Mouse (Mus musculus): ENCODE measurements around the gene Mlh3. TPM values are rescaled to one million over a fixed set of nuclear protein-coding genes. Genes with fewer than 3 reads are reported as not detected.
A peak's percentile ranks its signal among the peaks of the same experiment; 100 is the strongest.
"Not testable (repeated sequence)": the region's sequence is repeated elsewhere in the genome, so short reads cannot be mapped to it uniquely, and the experiment has no call there.

Gene Mlh3
- polyA plus RNA-seq, 1 experiment from 2014 or later = 11.2 TPM

- Histone ChIP-seq H3K4me2 (no peak overlapping the region), H3K9ac (no peak overlapping the region), H3K36me3 (replicated peaks) (no peaks in the 10 kb centered on the region), H3K4me1 (peaks cover 9% of the 10 kb centered on the region), H3K27ac (no peak overlapping the region), H3K9me3 (peaks cover 5% of the 10 kb centered on the region), H3K27me3 (peaks cover 7% of the 10 kb centered on the region; the same call in 1 of the 2 replicates), H3K4me3 (replicated peaks) (no peak overlapping the region)
- ATAC-seq (ENCODE audit: low FRiP score) = no peak
Measured at GRCm38 (mm10) chr12:85291541-85291940, 21.1 kb upstream of the Mlh3 start.

GRCm38 (mm10) chr12:85290633-85291032 lies 20.2 kb upstream of the Mlh3 start:
- Histone ChIP-seq H3K27ac (no peak overlapping the region), H3K4me2 (no peak overlapping the region), H3K4me1 (peaks cover 9% of the 10 kb centered on the region), H3K4me3 (replicated peaks) (no peak overlapping the region), H3K9ac (no peak overlapping the region), H3K9me3 (peaks cover 5% of the 10 kb centered on the region), H3K36me3 (replicated peaks) (no peaks in the 10 kb centered on the region), H3K27me3 (peaks cover 7% of the 10 kb centered on the region; the same call in 1 of the 2 replicates)
- WGBS = 88% methylated on average over 10 of the region's 10 CpGs
- no peak for ATAC-seq (ENCODE audit: low FRiP score)

- H3K4me2 ChIP-seq = peak overlapping the region; percentile 80
- peak overlapping the region; percentile 51 for H3K4me3 ChIP-seq (replicated peaks)
- 63% methylated on average over 24 of the region's 24 CpGs for WGBS
- H3K9ac ChIP-seq = peak overlapping the region; percentile 56
- peaks cover 7% of the 10 kb centered on the region; the same call in 1 of the 2 replicates for H3K27me3 ChIP-seq
- H3K4me1 ChIP-seq = peaks cover 9% of the 10 kb centered on the region
- ATAC-seq (ENCODE audit: low FRiP score) = no peak
- H3K9me3 ChIP-seq = peaks cover 5% of the 10 kb centered on the region
- H3K27ac ChIP-seq = no peak overlapping the region
- no peaks in the 10 kb centered on the region for H3K36me3 ChIP-seq (replicated peaks)
Measured at GRCm38 (mm10) chr12:85289157-85290000, 19.0 kb upstream of the Mlh3 start.

DNA sequence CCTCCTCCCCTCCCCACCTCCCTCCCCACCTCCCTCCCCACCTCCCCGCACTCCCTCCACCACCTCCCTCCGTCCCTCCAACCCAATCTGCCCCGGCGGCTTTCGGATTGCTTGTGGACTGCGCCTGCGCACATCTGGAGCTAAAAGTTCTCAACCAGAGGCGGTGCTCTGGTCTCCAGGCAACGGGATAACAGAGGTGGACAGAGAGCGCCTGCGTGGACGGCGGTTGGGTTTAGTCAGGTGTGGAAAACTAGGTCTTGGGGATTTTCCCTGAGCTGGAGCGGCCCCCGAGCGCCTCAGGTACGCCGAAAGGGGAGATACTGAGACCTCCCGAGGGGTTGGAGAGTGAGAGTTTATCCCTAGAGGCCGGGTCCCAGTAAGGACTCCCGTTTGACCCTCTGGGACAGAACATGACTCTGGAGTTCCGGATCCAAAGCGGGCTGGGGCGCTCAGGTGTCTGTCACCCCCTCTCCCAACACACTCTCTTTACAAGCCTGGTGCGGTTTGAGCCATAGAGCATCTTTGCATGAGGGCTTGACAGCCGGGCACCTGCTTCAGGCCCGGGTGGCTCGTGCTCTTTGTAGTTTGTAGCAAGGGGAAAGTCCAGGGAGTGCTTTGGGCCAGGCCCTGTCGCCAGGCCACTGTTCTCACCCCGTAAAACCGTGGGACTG lies 18.2 kb upstream of the Mlh3 start, which contains the start of gene Zc2hc1c:
Gene Zc2hc1c, plus strand, starts transcription at position 106 of the 671 bp plus-strand sequence.
- Histone ChIP-seq H3K36me3 (replicated peaks) (no peaks in the 10 kb centered on the region), H3K4me1 (peaks cover 9% of the 10 kb centered on the region), H3K9ac (peak within 1 kb of the TSS; percentile 56), H3K4me3 (replicated peaks) (peak within 1 kb of the TSS; percentile 51), H3K4me2 (peak within 1 kb of the TSS; percentile 80), H3K9me3 (no peaks in the 10 kb centered on the region; the same call in 1 of the 2 replicates), H3K27me3 (peaks cover 7% of the 10 kb centered on the region; the same call in 1 of the 2 replicates), H3K27ac (0 out of 2 replicates have a peak within 1 kb of the TSS, but pooled peaks have one; percentile 10)
- 2% methylated on average over 31 of the region's 31 CpGs for WGBS
- ATAC-seq (ENCODE audit: low FRiP score) = peak; percentile 91

DNA sequence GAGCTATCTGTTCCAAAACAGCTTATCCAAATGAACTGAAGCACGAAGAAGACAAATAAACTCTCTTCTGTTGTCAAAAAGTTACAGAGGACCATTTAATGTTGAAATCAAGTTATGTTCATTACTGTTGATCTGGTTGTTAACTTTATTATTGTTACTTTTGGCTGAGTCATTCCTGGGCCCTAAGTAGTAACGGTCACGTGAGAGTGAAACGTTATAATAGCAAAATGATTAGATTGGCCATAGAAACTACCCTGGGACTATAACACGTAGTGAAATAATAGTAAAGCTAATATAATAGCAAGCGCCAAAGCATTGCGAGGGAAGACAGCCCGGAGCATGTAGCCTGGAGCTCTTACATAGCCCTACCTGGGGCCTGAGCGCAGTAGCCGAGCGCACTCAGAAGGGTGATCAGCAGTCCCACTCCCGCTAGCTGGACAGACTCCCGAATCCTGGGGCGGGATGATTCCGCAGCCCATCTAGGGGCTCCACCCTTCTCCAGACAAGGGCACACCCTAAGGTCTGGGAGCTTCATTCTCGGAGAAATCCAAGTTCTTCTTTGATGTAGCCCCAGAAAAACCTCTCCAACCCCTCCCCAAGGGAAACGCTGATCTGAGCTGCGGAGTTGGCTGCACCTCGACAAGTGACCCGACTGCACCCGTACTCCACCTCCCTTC lies 17.5 kb upstream of the Mlh3 start, which contains the start of gene Acyp1:
Gene Acyp1, minus strand, starts transcription at position 630 of the 677 bp plus-strand sequence.
- ATAC-seq (ENCODE audit: low FRiP score) = peak; percentile 69
- H3K4me1 ChIP-seq = peaks cover 9% of the 10 kb centered on the region
- 8% methylated on average over 21 of the region's 21 CpGs for WGBS
- H3K9ac ChIP-seq = peak within 1 kb of the TSS; percentile 56
- peaks cover 7% of the 10 kb centered on the region; the same call in 1 of the 2 replicates for H3K27me3 ChIP-seq
- H3K4me3 ChIP-seq (replicated peaks) = peak within 1 kb of the TSS; percentile 51
- H3K27ac ChIP-seq = 0 out of 2 replicates have a peak within 1 kb of the TSS, but pooled peaks have one; percentile 10
- H3K9me3 ChIP-seq = no peaks in the 10 kb centered on the region
- peak within 1 kb of the TSS; percentile 80 for H3K4me2 ChIP-seq
- no peaks in the 10 kb centered on the region for H3K36me3 ChIP-seq (replicated peaks)

DNA sequence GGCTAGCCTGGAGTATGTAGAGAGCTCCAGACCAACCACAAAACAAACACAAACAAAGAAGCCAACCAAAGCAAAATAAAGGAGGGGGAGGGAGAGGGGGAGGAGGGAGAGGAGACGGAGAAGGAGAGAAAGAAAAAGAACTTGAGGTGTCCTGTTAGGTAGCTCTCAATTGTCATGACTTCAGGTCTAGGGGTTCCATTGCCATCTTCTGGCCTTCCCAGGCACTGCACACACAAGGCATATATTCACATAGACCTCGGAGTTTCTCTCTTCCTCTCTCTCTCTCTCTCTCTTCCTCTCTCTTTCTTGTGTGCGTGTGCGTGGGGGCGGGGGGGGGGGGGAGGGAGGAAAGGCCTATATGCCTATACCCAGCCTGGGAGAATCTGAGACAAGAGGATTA lies 16.5 kb upstream of the Mlh3 start:
- H3K9ac ChIP-seq = no peak overlapping the region
- H3K27ac ChIP-seq = no peak overlapping the region
- peaks cover 9% of the 10 kb centered on the region for H3K4me1 ChIP-seq
- H3K36me3 ChIP-seq (replicated peaks) = no peaks in the 10 kb centered on the region
- WGBS = 23% methylated on average over 4 of the region's 5 CpGs
- peaks cover 7% of the 10 kb centered on the region; the same call in 1 of the 2 replicates for H3K27me3 ChIP-seq
- H3K9me3 ChIP-seq = no peaks in the 10 kb centered on the region
- H3K4me2 ChIP-seq = no peak overlapping the region
- ATAC-seq (ENCODE audit: low FRiP score) = no peak
- H3K4me3 ChIP-seq (replicated peaks) = no peak overlapping the region

- ATAC-seq (ENCODE audit: low FRiP score) = no peak
- Histone ChIP-seq H3K27ac (no peak overlapping the region), H3K9ac (no peak overlapping the region), H3K27me3 (peaks cover 7% of the 10 kb centered on the region; the same call in 1 of the 2 replicates), H3K36me3 (replicated peaks) (no peaks in the 10 kb centered on the region), H3K9me3 (no peaks in the 10 kb centered on the region), H3K4me1 (peaks cover 9% of the 10 kb centered on the region), H3K4me3 (replicated peaks) (no peak overlapping the region), H3K4me2 (no peak overlapping the region)
- 91% methylated on average over 4 of the region's 4 CpGs for WGBS
Measured at GRCm38 (mm10) chr12:85284996-85285395, 14.6 kb upstream of the Mlh3 start.

GRCm38 (mm10) chr12:85284331-85284730 lies 13.9 kb upstream of the Mlh3 start:
- no peaks in the 10 kb centered on the region for H3K36me3 ChIP-seq (replicated peaks)
- H3K4me1 ChIP-seq = peaks cover 15% of the 10 kb centered on the region
- peaks cover 2% of the 10 kb centered on the region; the same call in 1 of the 2 replicates for H3K27me3 ChIP-seq
- WGBS = 73% methylated on average over 8 of the region's 8 CpGs
- ATAC-seq (ENCODE audit: low FRiP score) = no peak
- H3K4me2 ChIP-seq = no peak overlapping the region
- H3K9ac ChIP-seq = no peak overlapping the region
- no peak overlapping the region for H3K4me3 ChIP-seq (replicated peaks)
- H3K27ac ChIP-seq = no peak overlapping the region
- no peaks in the 10 kb centered on the region for H3K9me3 ChIP-seq

- 0 out of 2 replicates have a peak overlapping the region, but pooled peaks have one; percentile 31 for H3K27ac ChIP-seq
- not testable (repeated sequence) for H3K4me2 ChIP-seq
Measured at GRCm38 (mm10) chr12:85281756-85282155, 11.4 kb upstream of the Mlh3 start.

DNA sequence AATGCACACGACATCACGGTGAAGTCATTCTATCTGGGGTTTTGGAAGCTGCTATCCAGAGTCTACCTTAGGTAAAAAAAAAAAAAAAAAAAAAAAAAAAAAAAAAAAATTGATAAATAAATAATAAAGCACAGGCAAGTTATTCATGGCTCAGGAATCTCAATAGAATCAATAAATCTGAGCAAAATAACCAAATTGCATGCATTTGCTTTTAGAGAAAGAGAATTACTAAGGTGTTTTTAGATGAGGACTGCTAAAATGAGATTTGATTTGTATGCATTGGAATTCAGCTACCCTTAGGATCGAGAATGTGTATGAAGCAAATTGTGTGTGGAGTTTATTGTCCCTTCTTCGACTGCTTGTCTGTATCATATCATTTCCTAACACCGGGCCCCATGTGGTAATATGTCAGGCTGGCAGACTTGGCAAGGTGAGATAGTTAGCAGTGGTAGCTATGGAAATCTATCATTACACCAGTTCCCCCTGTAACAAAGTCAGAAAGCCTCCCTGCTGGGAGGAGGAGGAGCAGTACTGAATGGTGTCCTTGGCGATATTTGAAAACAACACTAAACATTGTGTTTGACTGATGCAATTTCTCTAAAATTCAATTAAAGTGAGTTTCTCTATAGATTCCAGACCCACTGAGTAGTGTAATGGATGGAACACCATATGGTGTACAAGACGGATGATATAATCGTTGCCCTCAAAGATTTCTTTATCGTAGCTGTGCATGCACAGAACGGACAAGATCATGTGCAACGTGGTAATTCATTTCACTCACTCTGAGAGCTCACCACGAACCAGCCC lies 10.6 kb upstream of the Mlh3 start:
- no peaks in the 10 kb centered on the region for H3K36me3 ChIP-seq (replicated peaks)
- H3K27me3 ChIP-seq = no peaks in the 10 kb centered on the region
- 0 out of 2 replicates have a peak overlapping the region, but pooled peaks have one; percentile 78 for H3K4me3 ChIP-seq (replicated peaks)
- 56% methylated on average over 12 of the region's 12 CpGs for WGBS
- ATAC-seq (ENCODE audit: low FRiP score) = no peak
- H3K4me1 ChIP-seq = peaks cover 7% of the 10 kb centered on the region
- no peak overlapping the region for H3K9ac ChIP-seq
- H3K9me3 ChIP-seq = no peaks in the 10 kb centered on the region
- H3K27ac ChIP-seq = 0 out of 2 replicates have a peak overlapping the region, but pooled peaks have one; percentile 31
- H3K4me2 ChIP-seq = peak overlapping the region; percentile 93

More at GRCm38 (mm10) chr12:85281756-85282155, 11.4 kb upstream of the Mlh3 start:
- WGBS = 90% methylated on average over 1 of the region's 4 CpGs
- H3K36me3 ChIP-seq (replicated peaks); H3K9ac ChIP-seq; ATAC-seq (ENCODE audit: low FRiP score); H3K27me3 ChIP-seq; H3K4me3 ChIP-seq (replicated peaks); H3K4me1 ChIP-seq; H3K9me3 ChIP-seq: not testable (repeated sequence)
